Mouse (Mus musculus): ENCODE measurements around the gene Hnrnpll. TPM values are rescaled to one million over a fixed set of nuclear protein-coding genes. Genes with fewer than 3 reads are reported as not detected.
A peak's percentile ranks its signal among the peaks of the same experiment; 100 is the strongest.

The Hnrnpll gene
- total RNA-seq (2021): 57.6 and 66.2 TPM in 2 replicates
- long read RNA-seq, full-length matches to known transcripts: 93 of 109 reads
- long read RNA-seq, partial matches to known transcripts: 3 of 109 reads
- long read RNA-seq, other reads (novel, unspliced or antisense): 13 of 109 reads

DNA sequence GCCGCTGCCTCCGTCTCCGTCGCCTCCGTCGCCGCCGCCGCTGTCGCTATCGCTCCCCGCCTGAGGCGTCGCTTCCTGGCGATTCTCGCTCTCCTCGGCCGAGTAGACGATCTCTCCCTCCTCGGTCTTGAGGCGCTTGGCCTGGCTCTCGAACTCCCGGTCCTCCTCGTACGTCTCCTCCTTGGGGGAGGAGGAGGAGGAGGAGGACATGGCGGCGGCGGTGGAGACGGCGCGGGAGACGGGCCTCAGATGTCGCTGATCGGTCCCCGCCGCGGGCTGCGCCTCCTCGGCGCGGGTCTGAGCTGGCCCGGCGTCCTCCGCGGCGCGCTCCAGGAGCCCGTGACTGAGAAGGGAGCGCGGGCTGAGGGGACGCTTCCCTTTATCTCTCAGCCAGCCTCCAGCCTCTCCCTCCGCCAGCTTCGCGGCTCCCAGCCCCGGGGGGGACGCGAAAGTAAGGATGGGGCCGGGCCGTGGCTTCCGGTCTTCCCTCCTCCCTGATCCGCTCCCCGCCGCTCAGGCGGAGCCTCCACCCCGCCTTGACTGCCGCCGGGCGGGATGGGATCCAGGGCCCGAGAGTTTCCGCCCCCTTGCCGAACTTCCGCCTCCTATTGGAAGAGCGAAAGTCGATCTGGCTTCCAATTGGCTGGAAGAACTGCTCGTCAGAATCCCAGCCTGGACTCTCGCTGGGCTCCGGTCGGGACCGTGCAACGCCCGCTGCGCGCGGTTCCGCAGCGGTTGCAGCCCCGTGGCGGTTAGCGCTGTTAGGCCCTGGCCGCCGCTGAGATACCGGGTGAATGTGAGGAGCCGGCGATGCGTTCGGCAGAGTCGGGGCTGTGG lies at the start of gene Hnrnpll:
TSS of gene Hnrnpll (minus strand) at position 552 of the 837 bp plus-strand sequence.
- peak; percentile 97 for DNase-seq

DNA sequence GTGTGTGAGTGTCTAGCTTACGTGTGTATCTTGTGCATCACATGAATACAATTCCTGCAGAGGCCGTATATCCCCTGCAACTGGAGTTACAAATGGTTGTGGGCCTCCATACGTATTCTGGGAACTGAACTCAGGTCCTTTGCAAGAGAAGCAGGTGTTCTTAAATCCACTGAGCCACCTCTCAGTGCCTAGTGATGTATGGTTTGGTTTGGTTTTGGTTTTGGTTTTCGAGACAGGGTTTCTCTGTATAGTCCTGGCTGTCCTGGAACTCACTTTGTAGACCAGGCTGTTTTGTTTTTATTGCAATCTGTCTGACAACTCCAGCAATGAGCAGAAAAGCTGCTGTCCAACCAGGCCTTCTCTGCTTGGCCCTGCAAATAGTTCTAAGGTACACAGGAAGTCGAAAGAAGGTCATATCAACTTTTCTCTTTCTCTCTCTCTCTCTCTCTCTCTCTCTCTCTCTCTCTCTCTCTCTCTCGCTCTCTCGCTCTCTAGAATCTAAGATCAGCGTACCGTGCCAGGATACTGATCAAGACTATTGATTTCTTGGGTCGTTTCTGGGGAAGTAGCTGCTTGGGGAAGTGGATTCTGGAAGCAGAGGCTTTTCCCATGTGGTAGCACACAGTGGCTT lies 43.3 kb upstream of the Hnrnpll start:
- DNase-seq: no peak

DNA sequence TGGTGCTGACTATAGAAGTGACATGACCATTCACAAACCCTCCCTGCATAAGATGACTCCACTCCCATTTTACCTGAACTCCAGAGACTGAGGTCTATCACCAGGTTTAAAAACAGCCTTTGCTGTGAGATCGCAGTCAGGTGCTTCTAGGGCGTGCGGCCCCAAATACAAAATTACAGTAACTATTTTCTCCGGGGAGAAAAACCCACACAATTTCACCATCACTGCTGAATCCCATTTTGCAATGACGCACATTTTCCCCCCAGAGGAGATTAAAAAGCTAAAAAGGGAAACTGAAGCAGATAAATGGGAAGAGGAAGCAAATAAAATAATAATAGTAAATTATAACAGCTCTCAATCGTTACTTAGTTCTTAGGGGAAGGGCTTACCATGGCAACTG lies 37.7 kb upstream of the Hnrnpll start:
- no peak for DNase-seq

DNA sequence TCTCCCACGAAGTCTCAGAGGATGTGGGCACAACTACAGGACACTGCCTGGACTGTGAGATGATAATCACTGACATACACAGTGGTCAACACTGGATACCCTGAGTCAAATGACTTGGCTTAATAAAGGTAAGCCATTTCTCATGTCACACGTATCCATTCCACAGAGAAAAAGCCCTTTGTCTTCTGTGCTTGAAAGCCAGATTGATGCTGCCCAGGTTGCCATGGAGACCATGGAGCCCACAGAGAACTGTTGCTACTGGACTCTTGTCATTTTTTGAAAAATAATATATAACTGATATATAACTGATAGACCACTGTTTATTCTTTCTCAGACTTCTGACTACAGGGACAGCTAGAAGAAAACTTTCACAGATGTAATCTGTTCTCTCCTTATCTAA lies 35.1 kb upstream of the Hnrnpll start:
- DNase-seq: no peak

DNA sequence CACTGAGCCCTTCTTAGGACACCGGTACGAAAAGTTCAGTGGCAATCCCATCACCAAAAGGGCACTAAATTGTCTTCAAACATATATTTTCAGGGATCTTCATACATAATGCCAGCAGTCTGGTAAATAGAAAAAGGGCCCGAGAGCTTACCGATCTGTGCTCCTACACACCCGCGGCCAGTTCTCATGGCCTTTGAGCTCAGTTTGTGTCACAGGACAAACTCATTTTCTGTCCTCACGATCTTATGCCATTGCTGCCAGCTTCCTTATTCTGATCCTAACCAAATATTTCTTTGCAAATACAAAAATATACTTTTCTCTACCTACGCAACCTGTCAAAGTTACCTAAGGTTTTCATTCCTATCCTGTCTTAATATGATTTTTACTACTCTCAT lies 34.6 kb upstream of the Hnrnpll start:
- no peak for DNase-seq

DNA sequence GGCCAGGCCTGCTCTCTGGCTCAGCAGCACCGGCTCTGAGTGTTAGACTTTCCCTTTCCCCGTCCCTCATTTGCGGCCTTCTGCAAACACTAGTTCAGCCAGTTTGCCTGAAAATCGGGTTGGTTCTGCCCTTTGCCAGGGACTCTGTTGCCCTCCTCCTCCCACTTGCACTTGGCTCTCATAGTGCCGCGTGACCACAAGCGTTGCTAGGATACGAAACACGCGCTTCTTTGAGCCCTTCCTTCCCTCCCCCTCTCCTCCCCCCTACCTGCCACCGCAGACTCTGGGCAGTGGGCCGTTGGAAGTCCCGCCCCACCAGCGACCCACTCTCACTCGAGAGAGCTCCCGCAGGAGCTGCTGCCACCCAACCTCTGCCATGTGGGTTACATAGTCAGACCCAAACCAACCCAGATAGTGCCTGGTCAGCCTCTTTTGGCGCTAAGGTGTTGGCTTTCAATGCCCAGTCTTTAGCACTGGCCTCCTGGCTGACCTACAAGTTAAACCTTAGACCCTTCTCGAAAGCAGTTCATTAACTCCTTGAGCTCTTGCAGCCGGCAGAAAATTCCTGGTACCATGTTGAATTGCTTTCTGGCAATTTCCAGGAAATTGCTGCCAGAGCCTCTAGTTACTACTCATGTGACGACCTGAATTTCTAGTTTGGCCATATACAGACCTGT lies 34.0 kb upstream of the Hnrnpll start:
- DNase-seq: peak; percentile 51

DNA sequence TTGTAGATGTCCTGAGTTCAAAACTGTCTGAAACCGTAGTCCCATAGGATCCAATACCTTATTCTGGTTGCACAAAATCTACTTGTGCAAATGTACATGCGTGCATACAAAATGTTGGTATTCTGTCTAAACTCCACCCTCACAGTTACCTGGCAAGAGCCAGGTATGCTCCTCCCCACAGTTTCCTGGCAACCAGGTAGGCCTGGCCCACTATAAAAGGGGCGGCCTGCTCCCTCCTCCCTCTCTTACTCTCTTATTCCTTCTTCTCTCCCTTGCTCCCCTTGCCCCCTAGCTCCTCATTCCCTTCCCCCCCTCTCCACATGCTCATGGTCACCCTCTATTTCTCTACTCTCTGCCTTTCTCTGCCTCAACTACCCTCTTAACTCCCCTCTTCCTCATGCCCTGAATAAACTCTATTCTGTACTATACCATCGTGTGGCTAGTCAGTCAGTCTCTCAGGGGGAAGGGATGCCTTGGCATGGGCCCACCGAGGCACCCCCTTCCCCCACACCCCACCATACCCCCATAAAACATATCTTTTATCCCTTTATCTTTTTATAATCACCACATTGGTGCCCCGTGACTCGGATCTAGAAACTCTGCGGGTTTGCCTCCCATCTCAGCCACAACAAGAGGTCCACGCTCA lies 33.2 kb upstream of the Hnrnpll start:
- no peak for DNase-seq

DNA sequence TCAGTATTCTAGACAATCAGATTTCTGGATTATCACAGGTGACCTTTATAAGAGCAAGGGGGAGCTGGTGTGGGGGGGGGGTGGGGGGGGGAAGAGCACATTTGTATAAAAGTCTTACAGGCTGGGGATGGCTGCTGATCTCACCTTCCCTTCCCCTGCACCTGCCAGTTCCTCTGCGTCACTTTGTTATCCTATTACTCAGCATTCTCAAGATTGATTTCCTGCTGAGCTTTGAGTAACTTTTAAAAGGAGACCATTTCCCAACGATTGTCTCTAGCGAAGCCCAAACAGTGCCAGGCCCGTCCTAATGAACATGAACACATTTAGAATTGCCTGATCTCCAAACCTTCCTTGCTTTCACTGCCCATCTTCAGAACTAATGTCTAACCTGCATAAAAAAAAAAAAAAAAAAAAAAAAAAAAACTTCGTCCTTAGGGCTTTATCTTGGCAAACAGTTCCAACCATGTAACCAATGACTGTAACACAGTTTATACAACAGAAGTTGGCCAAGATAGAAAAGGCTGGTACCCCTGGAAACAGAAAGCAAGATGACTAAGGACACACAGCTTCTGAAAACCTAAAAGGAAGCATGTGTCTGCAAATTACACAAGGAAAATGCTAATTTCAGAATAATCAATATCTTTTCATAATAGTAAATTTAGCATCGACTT lies 29.9 kb upstream of the Hnrnpll start:
- DNase-seq: no peak

DNA sequence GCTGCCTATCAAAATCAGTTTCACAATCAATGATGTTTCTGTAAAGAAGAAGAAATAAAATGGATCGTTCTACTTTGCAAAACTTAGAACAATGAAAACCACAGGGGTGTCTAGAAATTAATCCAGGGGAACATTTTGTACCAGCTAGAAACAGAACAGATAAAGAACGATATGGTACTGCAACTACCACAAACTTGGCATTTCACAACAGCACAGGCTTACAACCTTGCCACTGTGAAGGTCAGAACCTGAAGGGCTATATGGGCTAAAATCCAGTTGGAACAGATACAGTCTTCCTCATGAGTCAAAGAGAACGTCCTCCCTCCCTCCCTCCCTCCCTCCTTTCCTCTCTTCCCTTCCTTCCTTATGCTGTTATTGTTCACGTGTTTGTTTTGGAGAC lies 28.4 kb upstream of the Hnrnpll start:
- DNase-seq: no peak

DNA sequence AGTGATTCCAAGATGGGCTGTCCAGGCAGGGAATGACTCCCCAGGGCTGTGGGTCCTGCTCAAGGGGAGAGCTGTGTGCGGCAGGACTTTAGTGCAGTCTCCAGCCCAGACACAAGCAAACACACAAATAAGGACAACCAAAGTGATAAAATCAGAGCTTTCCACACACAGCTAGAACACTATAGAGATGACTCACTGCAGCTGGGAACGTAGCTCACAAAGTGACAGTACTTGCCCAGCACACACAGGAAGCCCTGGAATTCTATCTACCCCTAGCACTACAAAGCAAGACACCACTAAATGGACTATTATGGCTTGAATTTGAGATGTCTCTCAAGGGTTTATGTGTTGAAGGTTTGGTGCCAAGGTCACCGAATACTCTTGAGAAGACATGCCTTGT lies 26.0 kb upstream of the Hnrnpll start:
- DNase-seq: no peak

DNA sequence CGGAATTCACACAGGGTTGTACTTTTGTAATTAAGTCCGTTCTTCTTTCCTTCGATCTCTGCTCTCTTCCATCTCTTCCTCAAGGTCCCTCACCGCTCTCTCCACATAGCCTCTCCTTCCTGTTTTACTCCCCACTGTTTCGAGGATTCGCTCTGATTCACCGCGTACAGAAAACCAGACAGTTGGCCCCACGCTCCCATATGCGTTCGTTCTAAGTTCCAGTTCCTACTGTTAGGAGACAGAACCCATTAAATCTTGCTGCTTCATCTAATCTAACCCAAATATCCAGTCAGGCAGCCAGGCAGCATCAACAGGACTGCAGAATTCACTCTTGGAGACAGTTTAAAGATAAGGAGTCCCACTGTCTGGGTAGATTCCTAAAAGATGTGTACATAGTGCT lies 24.5 kb upstream of the Hnrnpll start:
- no peak for DNase-seq

DNA sequence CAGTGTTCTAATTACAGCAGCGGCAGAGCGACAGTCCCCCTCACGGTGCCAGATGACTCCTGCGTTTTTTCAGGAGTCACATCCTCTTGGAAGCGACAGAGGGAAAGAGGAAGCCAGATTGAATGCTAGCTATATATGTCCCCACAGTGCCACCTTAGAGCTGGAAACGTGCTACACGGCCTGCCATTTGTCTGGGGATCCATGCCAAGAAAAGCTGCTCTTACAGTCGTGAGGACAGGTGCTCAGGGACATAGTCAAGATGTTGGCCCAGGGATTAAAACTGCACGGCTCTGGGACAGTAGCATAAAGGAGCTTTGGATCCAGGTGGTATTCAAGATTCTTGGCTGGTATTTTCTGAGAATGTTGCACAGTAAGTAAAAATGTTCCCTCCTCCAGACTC lies 22.3 kb upstream of the Hnrnpll start:
- DNase-seq: no peak

DNA sequence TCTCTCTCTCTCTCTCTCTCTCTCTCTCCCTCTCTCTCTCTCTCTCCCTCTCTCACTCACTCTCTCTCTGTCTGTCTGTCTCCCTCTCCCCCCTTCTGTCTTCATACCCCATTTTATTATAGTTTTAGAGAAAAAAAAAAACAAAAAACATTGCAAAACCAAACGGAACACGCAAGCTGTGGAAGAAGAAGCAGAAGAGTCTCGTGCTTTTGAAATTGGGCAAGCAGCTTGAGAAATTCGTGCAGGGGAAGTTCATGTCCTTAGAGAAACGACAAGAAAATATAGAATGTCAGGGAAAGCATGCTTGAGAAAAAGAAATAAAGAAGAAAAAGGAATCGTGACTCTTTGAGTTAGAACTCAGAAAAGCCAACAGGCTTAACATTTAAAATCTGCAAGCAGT lies 21.1 kb upstream of the Hnrnpll start:
- no peak for DNase-seq

DNA sequence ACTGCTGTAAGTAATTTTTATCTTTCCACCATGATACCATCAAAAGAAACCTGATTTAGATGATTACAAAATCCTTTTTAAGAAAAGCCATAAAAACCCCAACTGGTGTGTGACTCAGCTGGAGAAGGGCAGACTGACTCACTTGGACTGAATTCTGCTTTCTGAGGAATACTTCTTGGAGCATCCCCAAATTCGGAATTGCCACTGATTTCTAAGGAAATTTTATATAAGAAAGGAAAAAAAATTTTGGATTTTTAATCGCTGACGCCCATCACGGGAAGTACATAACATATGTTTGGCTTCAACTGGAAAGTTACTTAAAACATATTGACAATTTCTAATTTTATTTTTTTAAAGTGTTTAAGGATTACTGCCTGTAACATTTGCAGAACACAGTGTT lies 16.6 kb upstream of the Hnrnpll start:
- DNase-seq: no peak

DNA sequence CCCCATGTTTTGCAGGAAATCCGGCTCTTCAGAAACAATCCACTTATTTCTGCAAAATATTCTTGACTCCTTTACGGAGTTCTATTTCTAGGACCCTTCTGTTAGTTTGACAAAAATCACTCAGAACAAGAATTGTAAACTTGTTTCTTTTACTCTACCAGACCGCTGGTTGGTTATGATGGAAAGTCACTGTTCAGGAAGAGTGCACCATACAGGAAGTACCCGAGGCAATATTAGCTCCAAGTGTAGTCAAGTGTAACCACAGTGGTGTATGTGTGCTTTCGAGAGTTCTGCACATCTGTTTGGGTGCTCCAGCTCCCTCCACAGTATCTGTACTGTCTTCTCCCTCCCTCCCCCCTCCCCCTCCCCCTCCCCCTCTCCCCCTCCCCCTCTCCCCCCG lies 5.1 kb upstream of the Hnrnpll start:
- no peak for DNase-seq

DNA sequence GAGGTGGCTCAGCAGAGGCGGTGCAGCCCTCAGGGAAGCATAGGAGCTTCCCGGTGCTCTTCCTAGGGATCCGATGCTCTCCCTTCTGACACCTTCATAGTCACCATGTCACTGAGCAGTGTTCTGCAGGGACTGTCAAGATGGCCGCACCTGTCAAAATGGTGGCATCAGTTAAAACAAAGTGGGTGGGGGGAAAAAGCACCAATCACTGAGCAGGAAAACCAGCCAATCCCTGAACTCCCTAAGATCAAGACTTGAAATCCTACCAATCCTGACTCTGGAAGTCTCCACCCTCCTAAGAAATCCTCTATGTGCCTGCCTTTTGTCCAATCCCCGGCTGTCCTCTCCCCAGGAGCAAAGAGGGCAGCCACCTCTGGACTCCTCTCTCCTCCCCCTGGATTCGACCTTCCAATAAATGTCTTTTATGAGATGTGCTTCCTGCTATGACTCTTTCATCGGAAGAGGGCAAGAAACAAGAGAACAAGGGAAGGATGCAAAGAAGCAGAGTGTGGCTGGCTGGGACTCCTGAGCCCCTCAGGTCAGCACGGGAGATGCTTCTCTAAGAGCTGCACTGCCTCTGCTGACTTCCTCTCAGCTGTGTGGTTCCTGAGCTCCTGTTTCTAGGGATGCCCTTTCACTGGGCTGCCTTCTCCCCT lies 1.8 kb upstream of the Hnrnpll start:
- DNase-seq: no peak

DNA sequence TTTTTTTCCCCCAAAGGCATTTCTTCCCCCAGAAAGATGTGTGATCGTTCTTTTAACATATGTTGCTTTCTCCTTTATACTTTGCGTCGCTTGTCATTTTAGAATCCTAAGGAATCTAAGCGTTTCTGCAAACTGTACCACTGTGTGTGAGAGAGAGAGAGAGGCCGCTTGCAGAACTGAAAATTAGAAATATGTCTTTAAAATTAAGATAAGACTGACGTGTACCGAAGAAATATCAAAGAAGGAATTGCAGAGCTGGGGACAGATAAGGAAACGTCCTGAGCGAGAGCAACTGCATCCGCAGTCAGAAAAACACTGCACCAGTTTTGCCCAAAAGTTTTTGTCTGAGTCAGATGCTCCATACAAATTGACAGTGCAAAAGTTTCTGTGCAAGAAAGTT lies 1.3 kb upstream of the Hnrnpll start:
- DNase-seq: no peak

DNA sequence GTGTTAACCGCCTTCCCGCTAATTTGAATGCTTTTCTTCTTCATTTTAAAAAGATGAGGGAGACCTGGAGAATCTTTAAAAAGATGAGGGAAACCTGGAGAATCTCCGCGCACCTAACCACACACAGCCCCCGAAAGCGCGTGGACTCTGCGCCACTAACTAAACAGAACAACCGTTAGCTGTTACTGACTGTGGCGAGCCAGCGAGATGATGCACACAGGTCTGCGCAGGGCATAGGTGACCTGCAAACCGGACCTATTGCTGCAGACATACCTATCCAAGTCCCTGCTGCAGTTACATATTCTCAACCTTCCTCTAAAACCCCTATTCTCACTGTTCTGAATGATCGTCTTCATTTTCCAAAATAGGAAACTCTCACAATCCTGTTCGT lies 481 bp upstream of the Hnrnpll start:
- DNase-seq: peak; percentile 23

DNA sequence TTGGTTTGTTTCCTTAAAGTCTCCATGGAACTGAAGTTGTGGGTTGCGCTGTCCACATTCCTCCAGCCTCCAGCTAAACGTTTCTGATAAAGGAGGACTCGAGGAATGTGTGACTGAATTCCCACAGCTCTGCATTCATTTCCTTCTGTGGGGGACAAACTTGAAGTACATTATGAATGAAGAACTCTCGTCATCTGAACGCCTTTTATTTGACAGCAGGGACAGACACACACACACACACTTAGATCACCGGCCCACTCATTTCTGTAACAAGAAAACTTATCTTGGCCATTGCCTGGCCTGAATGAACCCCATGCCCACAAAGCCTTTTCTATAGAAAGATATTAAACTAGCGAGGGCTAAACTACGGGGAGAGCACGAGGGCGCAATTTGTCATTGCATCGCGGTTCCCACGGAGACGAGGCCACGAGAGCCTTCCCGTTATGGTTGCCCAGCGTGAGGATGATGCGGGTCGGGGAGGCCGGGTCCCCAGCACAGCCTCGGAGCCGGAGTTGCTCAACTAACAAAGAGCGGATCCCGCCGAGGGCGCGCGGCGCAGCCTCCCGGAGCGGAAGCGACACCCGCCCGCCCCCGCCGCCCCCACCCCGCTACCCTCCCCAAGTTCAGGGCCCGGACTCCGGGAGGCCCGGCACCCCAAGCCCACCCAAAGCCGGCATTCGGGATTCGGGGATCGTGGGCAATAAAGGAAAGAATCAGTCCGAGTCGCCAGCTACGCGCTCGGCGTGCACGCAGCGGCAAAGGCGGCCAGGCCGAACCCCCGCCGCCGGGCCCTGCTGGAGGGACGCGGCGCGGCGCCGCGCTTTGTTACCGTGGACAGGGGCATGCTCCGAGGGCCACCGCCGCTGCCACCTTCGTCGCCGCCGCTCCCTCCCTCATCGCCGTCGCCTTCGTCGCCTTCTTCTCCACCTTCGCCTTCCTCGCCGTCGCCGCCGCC lies 1.0 kb downstream of the Hnrnpll start:
- DNase-seq: peak; percentile 61

DNA sequence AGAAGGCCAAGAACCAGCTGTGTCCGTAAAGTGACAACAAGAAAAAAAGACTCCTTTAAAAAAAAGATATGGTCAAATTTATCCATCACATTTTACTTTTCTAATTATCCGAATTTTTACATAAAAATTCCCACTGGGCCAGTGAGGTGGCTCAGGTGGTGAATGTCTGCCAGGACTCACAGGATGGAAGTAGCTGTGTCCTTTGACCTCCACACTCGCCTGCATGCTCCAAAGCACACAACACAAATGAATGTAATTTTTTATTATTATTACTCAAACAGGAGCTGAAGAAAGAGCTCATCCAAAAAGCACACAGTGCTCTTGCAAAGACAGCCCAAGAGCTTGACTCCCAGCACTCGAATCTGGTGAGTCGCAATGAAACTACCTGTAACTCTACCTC lies 2.0 kb downstream of the Hnrnpll start:
- DNase-seq: no peak

Measured in adrenal gland, postnatal 25 days (tissue).